21 mouse cellular contexts compared by ENCODE assay signal in the genomic region with DNA sequence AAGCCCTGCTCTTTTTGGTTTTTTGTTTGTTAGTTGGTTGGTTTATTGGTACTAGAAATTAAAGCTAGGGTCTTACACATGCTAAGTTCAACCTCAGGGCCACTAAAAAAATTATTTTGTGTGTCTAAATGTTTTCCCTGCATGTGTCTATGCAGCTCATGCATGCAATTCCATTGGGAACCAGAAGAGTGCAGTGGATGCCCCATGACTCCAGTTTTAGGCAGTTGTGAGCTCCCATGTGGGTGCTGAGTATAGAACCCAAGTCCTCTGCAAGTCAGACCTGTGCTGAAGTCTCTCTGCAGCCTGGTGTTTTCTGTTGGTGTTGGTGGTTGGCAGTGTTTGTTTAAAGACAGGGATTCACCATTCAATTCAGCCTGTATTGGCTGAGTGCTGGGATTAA. TPM values are rescaled to one million over a fixed set of nuclear protein-coding genes. Genes with fewer than 3 reads are reported as not detected.
DNase-seq lines count a peak whose midpoint lies in the region; ATAC-seq and TF ChIP-seq lines count a peak whose summit lies in the region.
"Had no signal": no experiment of that assay in that cellular context is flagged by ENCODE, and none has a peak within 500 bp of the region (broad histone marks: within the 10 kb centered on the region; RNA-seq: fewer than 3 reads in every experiment).

No protein-coding gene starts in this region.

- H3K9ac ChIP-seq in lung, embryonic 14.5 days: no peak overlapping the region
- H3K9ac ChIP-seq: hindbrain, embryonic 13.5 days had no signal

- DNase-seq in heart, adult 11 months: peak; percentile 24
- DNase-seq in heart, postnatal 14 days: no peak
- no peak for DNase-seq in lung, embryonic 14.5 days
- DNase-seq in lung, postnatal 10 days: no peak
- peak; percentile 51 for DNase-seq in R1 (ENCODE audit: low read depth, low spot score)
- DNase-seq in adrenal gland, adult (ENCODE audit: inconsistent age in 2 of 2, low spot score in 1 of 2): no peak
- no peak for DNase-seq in cerebellum, adult 11 months
- DNase-seq: adrenal gland, postnatal 10 days; cerebellum, adult 11-12 months; cerebellum, adult 9-11 months; gastrocnemius, adult 2 months; gastrocnemius, postnatal 25 days; heart, postnatal 10 days had no signal

- H3K4me1 ChIP-seq in lung, embryonic 14.5 days (ENCODE audit: insufficient read depth): no peaks in the 10 kb centered on the region
- H3K4me1 ChIP-seq: embryonic facial prominence, embryonic 10.5 days; forebrain, embryonic 10.5 days; hindbrain, embryonic 13.5 days had no signal

- intact Hi-C loops in heart, postnatal 14 days (cut with DNase I): no loop called here

- H3K9me3 ChIP-seq in lung, embryonic 14.5 days (ENCODE audit: low read depth, low read length): no peaks in the 10 kb centered on the region
- H3K9me3 ChIP-seq: embryonic facial prominence, embryonic 10.5 days; forebrain, embryonic 10.5 days; G1E; hindbrain, embryonic 13.5 days had no signal

- peaks cover 93% of the 10 kb centered on the region for H3K36me3 ChIP-seq in lung, embryonic 14.5 days (ENCODE audit: insufficient read depth)

- H3K4me3 ChIP-seq in lung, embryonic 14.5 days (ENCODE audit: low read depth, low read length): no peak overlapping the region
- H3K4me3 ChIP-seq: embryonic facial prominence, embryonic 10.5 days; erythroblast, embryonic 14.5 days; forebrain, embryonic 10.5 days; gastrocnemius, adult 2 months; hindbrain, embryonic 13.5 days had no signal

- no peaks in the 10 kb centered on the region for H3K27me3 ChIP-seq in lung, embryonic 14.5 days (ENCODE audit: insufficient read depth, low read length)
- H3K27me3 ChIP-seq: CH12.LX; hindbrain, embryonic 13.5 days had no signal

- no peak for ATAC-seq in lung, embryonic 14.5 days (ENCODE audit: insufficient read depth)
- ATAC-seq: forebrain, embryonic 14.5 days; hindbrain, postnatal 0 days had no signal

- no peak overlapping the region for H3K4me2 ChIP-seq in lung, embryonic 14.5 days
- H3K4me2 ChIP-seq: hindbrain, embryonic 13.5 days had no signal

- peak; percentile 12; the same call in 1 of the 2 replicates for TF ChIP-seq CTCF in lung, embryonic 14.5 days (IDR thresholded peaks at IDR 0.05; ENCODE audit: low read depth)

- no peak overlapping the region for H3K27ac ChIP-seq in lung, embryonic 14.5 days (ENCODE audit: low read depth)
- H3K27ac ChIP-seq: embryonic facial prominence, embryonic 10.5 days; forebrain, embryonic 10.5 days; gastrocnemius, adult 2 months; hindbrain, embryonic 13.5 days; hindbrain, postnatal 0 days had no signal

RNA-seq across cellular contexts. Expression of gene Nup155, which starts 22.7 kb away (rescaled TPM):
- 10 to 100 TPM; 12.4 to 12.6 TPM for total RNA-seq in heart, postnatal 14 days (2021)
- polyA plus RNA-seq in lung, embryonic 14.5 days (2014; fragmentation: Nextera tagmentation; extraction: Ambion mirVana): 26.0 and 27.5 TPM in 2 replicates

RNA-seq across cellular contexts. Expression of gene Wdr70, which starts 32.8 kb away (rescaled TPM):
- 10 to 100 TPM; 17.3 to 20.9 TPM for total RNA-seq in heart, postnatal 14 days (2021)
- polyA plus RNA-seq in lung, embryonic 14.5 days (2014; fragmentation: Nextera tagmentation; extraction: Ambion mirVana): 51.1 and 52.7 TPM in 2 replicates

RNA-seq across cellular contexts. Expression of gene Cplane1, which starts 37.1 kb away (rescaled TPM):
- 1 to 10 TPM; 6.5 to 6.6 TPM for total RNA-seq in heart, postnatal 14 days (2021)
- 13.8 and 14.9 TPM in 2 replicates for polyA plus RNA-seq in lung, embryonic 14.5 days (2014; fragmentation: Nextera tagmentation; extraction: Ambion mirVana)

Comparison
In these comparisons a context has a peak if more than half of its experiments do, and no peak if none do; other contexts are left out.
1. DNase-seq: peak in heart, adult 11 months (single experiment) and R1 (single experiment); none in heart, postnatal 14 days (0 of 2), lung, embryonic 14.5 days (single experiment), lung, postnatal 10 days (single experiment), adrenal gland, adult (0 of 2) and cerebellum, adult 11 months (single experiment).